Mouse (Mus musculus) brain, adult 10 weeks (tissue): ENCODE results near the gene Dpy19l3. TPM values are rescaled to one million over a fixed set of nuclear protein-coding genes. Genes with fewer than 3 reads are reported as not detected.

Source experiments
- polyA plus RNA-seq: library from polyadenylated mRNA; stranded (reverse); fragments of 350-450 nt; fragmentation: Illumina TruSeq; extraction: RNeasy Lipid Tissue Mini Kit (QIAGEN cat#74804); gene quantifications from one replicate; pipeline ENCODE4 v1.2.3, GENCODE M21; 2015; ENCODE audit warnings: low read depth, low replicate concordance

The Dpy19l3 gene
- 22.1 TPM for polyA plus RNA-seq

DNA sequence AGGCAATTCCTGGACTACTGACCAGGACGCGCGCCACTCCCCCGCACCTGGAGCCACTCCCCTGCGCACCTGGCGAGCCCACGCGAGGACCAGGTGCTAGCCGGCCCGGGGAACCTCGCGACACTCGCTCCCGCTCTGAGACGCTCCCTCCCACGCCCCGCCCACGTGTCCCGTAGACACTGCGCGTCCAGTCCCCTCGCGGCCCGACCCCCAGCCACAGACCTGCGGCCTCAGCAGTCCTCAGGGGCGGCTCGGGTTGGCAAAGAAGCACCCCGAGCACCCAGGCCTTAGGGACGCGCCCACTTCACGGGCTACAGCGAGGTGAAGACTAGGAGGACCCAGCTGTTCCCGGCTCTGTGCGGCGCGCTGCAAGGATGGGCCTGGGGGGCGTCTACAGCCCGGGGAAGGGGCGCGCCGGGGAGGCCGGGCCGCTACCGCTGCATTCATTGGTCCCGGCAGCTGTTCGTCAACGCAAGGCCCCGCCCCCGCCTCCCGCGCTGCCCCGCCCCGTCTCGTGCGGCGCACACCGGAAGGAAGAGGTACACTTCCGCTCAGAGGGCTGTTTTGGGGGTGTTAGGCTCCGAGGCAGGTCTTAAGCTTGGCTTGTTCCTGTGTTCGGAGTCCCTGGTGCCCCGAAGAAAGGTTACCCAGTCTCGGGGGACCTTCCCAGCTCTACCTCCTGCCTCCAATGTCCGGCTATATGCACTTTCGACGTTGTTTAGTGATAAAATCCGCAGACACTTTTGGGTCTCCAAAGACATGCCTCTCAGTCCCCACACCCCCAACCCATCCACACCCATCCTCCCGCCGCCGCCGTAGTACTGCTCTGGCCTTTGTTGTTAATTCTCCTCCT lies at the start of gene Dpy19l3:
Dpy19l3 (minus strand) TSS at position 422 of the 853 bp plus-strand sequence.

DNA sequence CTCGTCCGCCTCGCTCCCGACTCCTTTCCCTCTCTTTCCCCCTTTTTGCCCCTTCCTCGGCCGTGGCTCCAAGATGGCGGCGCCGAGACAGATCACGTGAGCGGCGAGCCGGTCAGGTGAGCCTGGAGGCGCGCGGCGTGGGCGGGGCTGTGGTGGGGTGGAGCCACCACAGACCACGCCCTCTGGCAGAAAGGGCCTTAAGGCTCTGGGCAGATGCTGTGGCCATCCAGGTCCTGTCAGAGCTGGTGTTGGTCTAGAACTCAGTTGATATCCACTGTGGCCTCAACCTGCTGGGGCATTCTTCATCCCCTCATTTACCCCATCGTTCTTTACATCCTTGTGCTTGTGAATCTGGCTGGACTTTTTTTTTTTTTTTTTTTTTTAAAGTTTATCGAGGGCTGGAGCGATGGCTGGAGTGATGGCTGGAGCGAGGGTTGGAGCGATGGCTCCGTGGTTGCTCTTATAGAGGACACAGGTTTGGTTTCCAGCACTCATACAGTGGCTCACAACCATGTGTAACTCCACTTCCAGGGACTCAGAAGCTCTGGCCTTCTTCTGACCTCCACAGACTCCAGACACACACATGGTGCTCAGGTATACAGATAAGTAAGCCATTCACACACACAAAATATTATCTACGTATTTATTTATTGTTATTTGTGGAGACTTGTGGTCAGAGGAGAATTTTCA lies 48.8 kb upstream of the Dpy19l3 start, which contains the start of gene Zfp507:
Zfp507 (minus strand) TSS at position 98 of the 690 bp plus-strand sequence.

GRCm38 (mm10) chr7:35647101-35647698 lies 107.1 kb downstream of the Dpy19l3 start, which contains the start of gene Pdcd5:
Pdcd5 (minus strand) TSS chr7:35647521.

Other genes with a start within 250 kb of the Dpy19l3 start
- gene Tdrd12, start 216.7 kb downstream of the Dpy19l3 start, polyA plus RNA-seq = 0.12 TPM
- gene Nudt19, start 198.2 kb downstream of the Dpy19l3 start, polyA plus RNA-seq = 163 TPM
- 0.22 TPM for gene Rgs9bp, start 168.9 kb downstream of the Dpy19l3 start, polyA plus RNA-seq
- 26.4 TPM for gene Ankrd27, start 168.2 kb downstream of the Dpy19l3 start, polyA plus RNA-seq
- gene Pdcd5, start 106.9 kb downstream of the Dpy19l3 start, polyA plus RNA-seq = 113 TPM
- gene Zfp507, start 48.5 kb upstream of the Dpy19l3 start, polyA plus RNA-seq = 9.5 TPM